26 mouse cellular contexts compared by ENCODE assay signal in the genomic region with DNA sequence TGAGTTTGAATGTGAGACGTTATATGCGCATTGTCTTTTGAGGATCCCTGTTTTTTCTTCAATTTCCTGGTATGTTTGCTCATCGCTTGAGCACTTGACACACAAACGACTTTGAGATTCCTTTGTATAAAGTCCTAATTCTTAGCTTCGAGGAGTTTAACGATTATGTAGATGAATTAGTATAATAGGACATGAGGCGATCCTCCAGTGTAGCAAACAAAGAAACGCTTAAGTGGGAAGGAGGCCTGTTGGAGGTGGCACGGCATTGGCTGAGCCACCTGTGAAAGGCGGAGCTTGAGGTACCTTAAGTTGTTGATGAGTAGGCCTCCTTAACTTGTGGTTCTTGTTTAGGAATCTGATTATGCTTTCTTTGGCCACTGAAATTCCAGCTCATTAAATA.
A peak's percentile ranks its signal among the peaks of the same experiment; 100 is the strongest.
DNase-seq lines count a peak whose midpoint lies in the region; ATAC-seq and TF ChIP-seq lines count a peak whose summit lies in the region.
"Had no signal": no experiment of that assay in that cellular context is flagged by ENCODE, and none has a peak within 500 bp of the region (broad histone marks: within the 10 kb centered on the region; RNA-seq: fewer than 3 reads in every experiment).

No protein-coding gene starts in this region.

- H3K27me3 ChIP-seq in liver, embryonic 15.5 days, result no peaks in the 10 kb centered on the region
- H3K27me3 ChIP-seq in liver, postnatal 0 days (ENCODE audit: insufficient read depth, low read length), result no peaks in the 10 kb centered on the region
- H3K27me3 ChIP-seq in E14TG2a.4 (ENCODE audit: insufficient read depth, low read length), result no peaks in the 10 kb centered on the region
- H3K27me3 ChIP-seq: heart, embryonic 15.5 days; intestine, embryonic 15.5 days; Patski; stomach, embryonic 15.5 days had no signal

- no peak overlapping the region for H3K4me3 ChIP-seq in liver, embryonic 15.5 days (replicated peaks)
- no peak overlapping the region for H3K4me3 ChIP-seq in liver, postnatal 0 days (ENCODE audit: low read depth, low read length)
- peak overlapping the region; percentile 88 for H3K4me3 ChIP-seq in E14TG2a.4 (replicated peaks; ENCODE audit: low read length)
- H3K4me3 ChIP-seq: layer of hippocampus, adult 2 months had no signal

- no peak for ATAC-seq in liver, embryonic 15.5 days (ENCODE audit: insufficient read depth)
- no peak for ATAC-seq in liver, postnatal 0 days
- ATAC-seq: CD4-positive, CD25-positive, alpha-beta regulatory T cell, adult 4 months; forebrain, embryonic 16.5 days; intestine, embryonic 15.5 days; Patski had no signal

- H3K27ac ChIP-seq in liver, embryonic 15.5 days (replicated peaks), result peak overlapping the region; percentile 96; the same call in 1 of the 2 replicates
- H3K27ac ChIP-seq in liver, postnatal 0 days (ENCODE audit: low read depth), result no peak overlapping the region
- H3K27ac ChIP-seq: embryonic facial prominence, embryonic 10.5 days; hindbrain, embryonic 15.5 days; layer of hippocampus, adult 2 months; stomach, embryonic 15.5 days had no signal

- peak; percentile 49 for DNase-seq in heart, adult 11 months
- no peak for DNase-seq in heart, adult 18-20 months
- no peak for DNase-seq in liver, postnatal 0 days
- peak; percentile 2 for DNase-seq in Muller cell, postnatal 12 days (ENCODE audit: inconsistent ontology term)
- no peak for DNase-seq in ovary, postnatal 36 days (ENCODE audit: low spot score)
- no peak for DNase-seq in thymus, postnatal 4 days
- DNase-seq: adrenal gland, postnatal 10 days; cerebellum, adult 8-10 months; gastrocnemius, postnatal 25 days; heart, postnatal 36 days; kidney, postnatal 14 days; layer of hippocampus, postnatal 36 days; lung, postnatal 4 days; right cerebral cortex, adult 18-20 months had no signal

- no peak for TF ChIP-seq CTCF in liver, postnatal 0 days (IDR thresholded peaks at IDR 0.05; ENCODE audit: low read depth)
- no peak for TF ChIP-seq CTCF in E14TG2a.4 (conservative IDR thresholded peaks at IDR 0.05; ENCODE audit: low read length)

- no peak overlapping the region for H3K9ac ChIP-seq in liver, embryonic 15.5 days
- no peak overlapping the region for H3K9ac ChIP-seq in liver, postnatal 0 days (replicated peaks)
- H3K9ac ChIP-seq: heart, embryonic 15.5 days; hindbrain, embryonic 15.5 days; intestine, embryonic 15.5 days; liver, embryonic 14.5 days; stomach, embryonic 15.5 days had no signal

- H3K9me3 ChIP-seq in liver, embryonic 15.5 days (replicated peaks), result no peaks in the 10 kb centered on the region
- no peaks in the 10 kb centered on the region for H3K9me3 ChIP-seq in liver, postnatal 0 days (ENCODE audit: low read length)
- H3K9me3 ChIP-seq in E14TG2a.4 (ENCODE audit: low read length), result no peaks in the 10 kb centered on the region
- H3K9me3 ChIP-seq: embryonic facial prominence, embryonic 10.5 days; heart, embryonic 15.5 days; hindbrain, embryonic 15.5 days; intestine, embryonic 15.5 days; stomach, embryonic 15.5 days had no signal

- peaks cover 41% of the 10 kb centered on the region for H3K4me1 ChIP-seq in liver, embryonic 15.5 days (replicated peaks)
- H3K4me1 ChIP-seq in liver, postnatal 0 days (ENCODE audit: insufficient read depth), result peaks cover 25% of the 10 kb centered on the region
- peaks cover 51% of the 10 kb centered on the region for H3K4me1 ChIP-seq in E14TG2a.4 (replicated peaks; ENCODE audit: low read depth, low read length)
- H3K4me1 ChIP-seq: stomach, embryonic 15.5 days had no signal

- TF ChIP-seq EP300 in liver, postnatal 0 days (IDR thresholded peaks at IDR 0.05; ENCODE audit: low read depth), result no peak

- 64% methylated on average over 10 of the region's 10 CpGs for WGBS in liver, embryonic 15.5 days (ENCODE audit: insufficient replicate concordance)
- 55% methylated on average over 10 of the region's 10 CpGs for WGBS in liver, postnatal 0 days (ENCODE audit: insufficient replicate concordance)

- H3K36me3 ChIP-seq in liver, embryonic 15.5 days (replicated peaks), result no peaks in the 10 kb centered on the region
- H3K36me3 ChIP-seq in liver, postnatal 0 days (replicated peaks; ENCODE audit: insufficient read depth, low read length), result no peaks in the 10 kb centered on the region
- H3K36me3 ChIP-seq in E14TG2a.4 (ENCODE audit: insufficient read depth, low read length), result no peaks in the 10 kb centered on the region
- H3K36me3 ChIP-seq: embryonic facial prominence, embryonic 10.5 days; heart, embryonic 15.5 days; hindbrain, embryonic 15.5 days; intestine, embryonic 15.5 days; stomach, embryonic 15.5 days had no signal

- H3K4me2 ChIP-seq in liver, embryonic 15.5 days, result no peak overlapping the region; the same call in 1 of the 2 replicates
- H3K4me2 ChIP-seq in liver, postnatal 0 days (ENCODE audit: low read depth, low read length), result no peak overlapping the region

Comparison
In these comparisons a context has a peak if more than half of its experiments do, and no peak if none do; other contexts are left out.
1. DNase-seq: peak in heart, adult 11 months (single experiment) and Muller cell, postnatal 12 days (single experiment); none in heart, adult 18-20 months (0 of 2), liver, postnatal 0 days (single experiment), ovary, postnatal 36 days (single experiment) and thymus, postnatal 4 days (single experiment).